Mouse (Mus musculus) hindbrain, embryonic 11.5 days (tissue): Measurements from ENCODE around the gene Slc39a5. TPM values are rescaled to one million over a fixed set of nuclear protein-coding genes. Genes with fewer than 3 reads are reported as not detected.

Experiments
- polyA plus RNA-seq: library from polyadenylated mRNA; unstranded; fragments of >200 nt; fragmentation: Nextera tagmentation; extraction: Ambion mirVana; gene quantifications from 2 replicates; pipeline ENCODE4 v1.2.1, GENCODE M21; 2014

Gene Slc39a5
- polyA plus RNA-seq, 1 experiment from 2014 or later, result not detected

Other genes with a start within 250 kb of the Slc39a5 start
- 18.9 and 19.5 TPM in 2 replicates for gene Rbms2, start 220.9 kb downstream of the Slc39a5 start, polyA plus RNA-seq
- 1.3 and 1.5 TPM in 2 replicates for gene Gls2, start 206.8 kb downstream of the Slc39a5 start, polyA plus RNA-seq
- 25.2 and 31.1 TPM in 2 replicates for gene Spryd4, start 189.4 kb downstream of the Slc39a5 start, polyA plus RNA-seq
- gene Mip, start 175.4 kb downstream of the Slc39a5 start, polyA plus RNA-seq, result 0.11 TPM in 1 of 2 replicates, not detected in the other
- gene Timeless, start 169.2 kb downstream of the Slc39a5 start, polyA plus RNA-seq, result 43.1 and 43.8 TPM in 2 replicates
- gene Apon, start 147.1 kb downstream of the Slc39a5 start, polyA plus RNA-seq, result 0.17 and 0.36 TPM in 2 replicates
- not detected in 2 replicates for gene Apof, start 132.6 kb downstream of the Slc39a5 start, polyA plus RNA-seq
- 15.4 and 17.3 TPM in 2 replicates for gene Stat2, start 130.7 kb downstream of the Slc39a5 start, polyA plus RNA-seq
- gene Il23a, start 102.5 kb downstream of the Slc39a5 start, polyA plus RNA-seq, result 0.28 TPM in 1 of 2 replicates, not detected in the other
- 30.5 and 31.2 TPM in 2 replicates for gene Pan2, start 97.9 kb downstream of the Slc39a5 start, polyA plus RNA-seq
- gene Cnpy2, start 78.8 kb downstream of the Slc39a5 start, polyA plus RNA-seq, result 229 and 245 TPM in 2 replicates
- gene Cs, start 63.5 kb downstream of the Slc39a5 start, polyA plus RNA-seq, result 242 and 254 TPM in 2 replicates
- 23.8 and 24.5 TPM in 2 replicates for gene Coq10a, start 32.2 kb downstream of the Slc39a5 start, polyA plus RNA-seq
- 9.5 and 12.3 TPM in 2 replicates for gene Ankrd52, start 24.1 kb downstream of the Slc39a5 start, polyA plus RNA-seq
- gene Nabp2, start 10.3 kb upstream of the Slc39a5 start, polyA plus RNA-seq, result 125 and 130 TPM in 2 replicates
- gene Rnf41, start 10.4 kb upstream of the Slc39a5 start, polyA plus RNA-seq, result 44.2 and 44.7 TPM in 2 replicates
- gene Smarcc2, start 58.0 kb upstream of the Slc39a5 start, polyA plus RNA-seq, result 126 and 170 TPM in 2 replicates
- 742 and 751 TPM in 2 replicates for gene Myl6, start 92.9 kb upstream of the Slc39a5 start, polyA plus RNA-seq
- 3.3 and 4.2 TPM in 2 replicates for gene Myl6b, start 97.5 kb upstream of the Slc39a5 start, polyA plus RNA-seq
- gene Esyt1, start 124.6 kb upstream of the Slc39a5 start, polyA plus RNA-seq, result 12.6 and 15.7 TPM in 2 replicates
- gene Zc3h10, start 146.5 kb upstream of the Slc39a5 start, polyA plus RNA-seq, result 14.1 and 15.0 TPM in 2 replicates
- gene Rpl41, start 148.1 kb upstream of the Slc39a5 start, polyA plus RNA-seq, result 2,785 and 2,836 TPM in 2 replicates
- 220 and 243 TPM in 2 replicates for gene Pa2g4, start 164.8 kb upstream of the Slc39a5 start, polyA plus RNA-seq
- 4.6 and 7.0 TPM in 2 replicates for gene Erbb3, start 188.4 kb upstream of the Slc39a5 start, polyA plus RNA-seq
- 596 and 615 TPM in 2 replicates for gene Rps26, start 225.5 kb upstream of the Slc39a5 start, polyA plus RNA-seq
- 4.3 and 4.9 TPM in 2 replicates for gene Ikzf4, start 244.8 kb upstream of the Slc39a5 start, polyA plus RNA-seq